Mouse (Mus musculus) cerebellum, postnatal 14 days (tissue): ENCODE results near the gene Gm10715.
A peak's percentile ranks its signal among the peaks of the same experiment; 100 is the strongest.
"Not testable (repeated sequence)": the region's sequence is repeated elsewhere in the genome, so short reads cannot be mapped to it uniquely, and the experiment has no call there.

Source experiments
- DNase-seq, 2 experiments: peaks; one replicate each; pipeline ENCODE4 v3.0.0; 2021; ENCODE audit warnings: mixed read lengths in 2 of 2

Gm10715 gene

GRCm38 (mm10) chr9:3024912-3025467 lies 11.7 kb upstream of the Gm10715 start, which contains the start of gene Gm10717:
Gene Gm10717 (plus strand): TSS chr9:3025417.
- DNase-seq = not testable (repeated sequence)

GRCm38 (mm10) chr9:3025653-3026052 lies 11.0 kb upstream of the Gm10715 start:
- peak; percentile 40 to 51 for DNase-seq

GRCm38 (mm10) chr9:3026136-3026535 lies 10.5 kb upstream of the Gm10715 start:
- not testable (repeated sequence) for DNase-seq

GRCm38 (mm10) chr9:3026741-3027140 lies 9.9 kb upstream of the Gm10715 start:
- not testable (repeated sequence) for DNase-seq

GRCm38 (mm10) chr9:3027200-3027599 lies 9.5 kb upstream of the Gm10715 start:
- not testable (repeated sequence) for DNase-seq

- peak; percentile 7 to 11 for DNase-seq
Measured at GRCm38 (mm10) chr9:3029276-3030000, 7.2 kb upstream of the Gm10715 start.

GRCm38 (mm10) chr9:3030677-3031318 lies 5.9 kb upstream of the Gm10715 start:
- peak in 1 of 2 experiments; percentile 26 for DNase-seq

GRCm38 (mm10) chr9:3034299-3034698 lies 2.4 kb upstream of the Gm10715 start, which contains the start of gene Gm17535:
Gene Gm17535 (plus strand): TSS chr9:3034599.
- DNase-seq = not testable (repeated sequence)

GRCm38 (mm10) chr9:3038161-3038560 lies 1.5 kb downstream of the Gm10715 start:
- DNase-seq = not testable (repeated sequence)
